Mouse (Mus musculus): ENCODE results near the gene Zfp664. TPM values are rescaled to one million over a fixed set of nuclear protein-coding genes. Genes with fewer than 3 reads are reported as not detected.
A peak's percentile ranks its signal among the peaks of the same experiment; 100 is the strongest.

Gene Zfp664
- total RNA-seq, 2 experiments from 2014 or later = 39.2 to 46.1 TPM

- no peak for DNase-seq (ENCODE audit: low spot score)
- intact Hi-C loops (cut with DNase I) = no loop called here
Observed at GRCm38 (mm10) chr5:124912946-124913933, 50.7 kb downstream of the Zfp664 start.

GRCm38 (mm10) chr5:124919798-124920197 is 57.3 kb downstream of the Zfp664 start:
- intact Hi-C loops (cut with DNase I) = no loop called here
- DNase-seq (ENCODE audit: low spot score) = no peak

- DNase-seq (ENCODE audit: low spot score) = no peak
- intact Hi-C loops (cut with DNase I) = no loop called here
Observed at GRCm38 (mm10) chr5:124921410-124921809, 58.9 kb downstream of the Zfp664 start.

GRCm38 (mm10) chr5:124922356-124923352 is 60.2 kb downstream of the Zfp664 start:
- DNase-seq (ENCODE audit: low spot score) = peak; percentile 24
- intact Hi-C loops (cut with DNase I) = no loop called here

- DNase-seq (ENCODE audit: low spot score) = no peak
- intact Hi-C loops (cut with DNase I) = no loop called here
Observed at GRCm38 (mm10) chr5:124929425-124930054, 67.0 kb downstream of the Zfp664 start.

GRCm38 (mm10) chr5:124930055-124930439 is 67.6 kb downstream of the Zfp664 start:
- DNase-seq (ENCODE audit: low spot score) = no peak
- intact Hi-C loops (cut with DNase I) = no loop called here

- intact Hi-C loops (cut with DNase I) = no loop called here
- DNase-seq (ENCODE audit: low spot score) = no peak
Observed at GRCm38 (mm10) chr5:124930603-124931002, 68.1 kb downstream of the Zfp664 start.

GRCm38 (mm10) chr5:124931076-124931475 is 68.6 kb downstream of the Zfp664 start:
- intact Hi-C loops (cut with DNase I) = no loop called here

GRCm38 (mm10) chr5:124934558-124934957 is 72.1 kb downstream of the Zfp664 start:
- no peak for DNase-seq (ENCODE audit: low spot score)
- intact Hi-C loops (cut with DNase I) = no loop called here

More at GRCm38 (mm10) chr5:124931076-124931475, 68.6 kb downstream of the Zfp664 start:
- no peak for DNase-seq (ENCODE audit: low spot score)

- intact Hi-C loops (cut with DNase I) = loop anchor here (5.0 kb wide), 1 partner anchor 164 kb away; no protein-coding TSS in a partner anchor
- DNase-seq (ENCODE audit: low spot score) = no peak
Observed at GRCm38 (mm10) chr5:124943181-124943792, 80.8 kb downstream of the Zfp664 start.

- intact Hi-C loops (cut with DNase I) = loop anchor here (1.0 to 5.0 kb wide), 4 partner anchors 33 to 327 kb away; no protein-coding TSS in a partner anchor
- no peak for DNase-seq (ENCODE audit: low spot score)
Observed at GRCm38 (mm10) chr5:124943793-124944383, 81.4 kb downstream of the Zfp664 start.

GRCm38 (mm10) chr5:124944384-124944783 is 81.9 kb downstream of the Zfp664 start:
- no peak for DNase-seq (ENCODE audit: low spot score)
- intact Hi-C loops (cut with DNase I) = loop anchor here (1.0 to 5.0 kb wide), 4 partner anchors 34 to 326 kb away; no protein-coding TSS in a partner anchor

GRCm38 (mm10) chr5:124945046-124945445 is 82.6 kb downstream of the Zfp664 start:
- DNase-seq (ENCODE audit: low spot score) = no peak
- intact Hi-C loops (cut with DNase I) = loop anchor here (2.0 kb wide), 2 partner anchors 34 to 326 kb away; no protein-coding TSS in a partner anchor

GRCm38 (mm10) chr5:124950623-124951278 is 88.3 kb downstream of the Zfp664 start:
- DNase-seq (ENCODE audit: low spot score) = no peak
- intact Hi-C loops (cut with DNase I) = no loop called here

- intact Hi-C loops (cut with DNase I) = no loop called here
- no peak for DNase-seq (ENCODE audit: low spot score)
Observed at GRCm38 (mm10) chr5:124951333-124951732, 88.8 kb downstream of the Zfp664 start.

Data from heart, postnatal 25 days (tissue).